Mouse (Mus musculus): ENCODE measurements around the gene Ddi1. TPM values are rescaled to one million over a fixed set of nuclear protein-coding genes. Genes with fewer than 3 reads are reported as not detected.
A peak's percentile ranks its signal among the peaks of the same experiment; 100 is the strongest.
"Not testable (repeated sequence)": the region's sequence is repeated elsewhere in the genome, so short reads cannot be mapped to it uniquely, and the experiment has no call there.

The Ddi1 gene
- total RNA-seq (2021): not detected
- long read RNA-seq, experiment 1: 0 reads
- long read RNA-seq, experiment 2: 0 reads

DNA sequence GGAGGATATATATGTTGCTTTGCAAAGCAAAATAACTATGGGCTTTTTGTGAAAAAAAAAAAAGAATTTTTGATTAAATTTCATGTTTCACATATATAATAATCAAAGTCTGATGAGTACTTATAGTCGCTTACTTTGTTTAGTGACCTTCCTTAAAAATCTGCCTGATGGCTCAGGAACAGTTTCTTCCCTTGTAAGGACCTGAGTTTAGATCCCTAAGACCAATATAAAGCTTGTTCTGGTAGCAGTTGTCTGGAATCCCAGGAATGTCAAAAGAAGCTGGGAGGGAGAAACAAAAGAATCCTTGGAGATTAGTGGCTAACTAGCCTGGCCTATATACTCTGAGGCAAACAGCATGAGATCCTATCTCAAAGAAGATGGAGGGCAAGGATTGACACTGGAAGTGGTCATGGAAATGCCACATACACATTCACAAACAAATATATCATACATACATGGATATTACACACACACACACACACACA lies at the start of gene Ddi1:
TSS of gene Ddi1 (minus strand) at position 51 of the 485 bp plus-strand sequence.
- TF ChIP-seq CTCF (conservative IDR thresholded peaks at IDR 0.05): no peak
- no peak for DNase-seq (ENCODE audit: low spot score in 2 of 2)
- Histone ChIP-seq H3K4me3 (no peak within 1 kb of the TSS), H3K27ac (no peak within 1 kb of the TSS)

DNA sequence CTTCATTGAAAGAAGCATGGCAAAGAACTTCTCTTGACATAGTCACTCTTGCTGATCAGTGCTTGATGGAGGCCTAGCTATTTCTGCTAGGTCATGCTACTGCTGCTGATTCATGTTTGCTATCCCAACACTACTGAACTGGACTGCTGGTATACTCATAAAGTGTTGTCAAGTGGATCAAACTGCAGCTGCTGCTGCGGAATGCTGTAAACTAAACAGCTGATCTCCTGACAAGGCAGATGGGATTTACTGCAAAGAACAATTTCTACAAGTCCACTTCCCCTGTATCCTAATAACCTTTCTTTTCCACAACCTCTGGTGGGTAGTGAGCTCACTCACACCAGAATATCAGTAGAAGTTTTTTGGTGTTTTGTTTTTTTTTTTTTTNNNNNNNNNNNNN lies 47.5 kb upstream of the Ddi1 start:
- TF ChIP-seq CTCF (conservative IDR thresholded peaks at IDR 0.05): no peak
- no peak overlapping the region for H3K4me3 ChIP-seq
- H3K27ac ChIP-seq: no peak overlapping the region
- no peak for DNase-seq (ENCODE audit: low spot score in 2 of 2)

DNA sequence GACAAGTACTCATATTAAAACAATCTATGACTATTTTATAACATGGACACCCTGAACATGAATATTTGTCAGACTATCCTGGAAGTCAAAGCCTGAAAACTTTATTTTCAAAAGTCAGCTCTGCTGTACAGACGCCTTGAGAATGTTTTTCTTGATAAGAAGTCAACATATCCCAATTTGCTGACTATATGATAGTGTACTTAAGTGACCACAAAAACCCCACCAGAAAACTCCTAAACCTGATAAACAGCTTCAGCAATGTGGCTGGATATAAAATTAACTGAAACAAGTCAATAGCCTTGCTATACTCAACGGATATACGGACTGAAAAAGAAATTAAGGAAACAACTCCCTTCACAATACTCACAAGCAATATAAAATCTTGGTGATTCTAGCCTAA lies 36.2 kb upstream of the Ddi1 start:
- no peak for TF ChIP-seq CTCF (conservative IDR thresholded peaks at IDR 0.05)
- no peak for DNase-seq (ENCODE audit: low spot score in 2 of 2)
- H3K27ac ChIP-seq: no peak overlapping the region
- H3K4me3 ChIP-seq: no peak overlapping the region

DNA sequence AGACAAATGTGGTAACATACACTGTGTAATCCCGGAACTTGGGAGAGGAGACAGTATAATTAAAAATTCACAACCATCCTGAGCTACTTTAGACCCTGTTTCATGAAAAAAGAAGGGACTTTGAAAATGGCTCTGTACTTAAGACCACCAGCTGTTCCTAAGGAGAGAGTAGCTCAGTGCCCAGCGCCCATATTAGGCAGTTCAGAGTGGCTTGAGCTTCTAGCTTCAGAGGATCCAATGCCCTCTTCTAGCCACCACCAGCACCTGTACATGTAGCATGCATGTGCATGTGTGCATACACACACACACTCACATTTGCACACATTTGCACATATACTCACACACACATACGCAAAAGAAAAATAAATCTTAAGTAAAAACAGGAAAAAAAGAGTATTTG lies 34.9 kb upstream of the Ddi1 start:
- Histone ChIP-seq H3K27ac (no peak overlapping the region), H3K4me3 (no peak overlapping the region)
- no peak for DNase-seq (ENCODE audit: low spot score in 2 of 2)
- no peak for TF ChIP-seq CTCF (conservative IDR thresholded peaks at IDR 0.05)

DNA sequence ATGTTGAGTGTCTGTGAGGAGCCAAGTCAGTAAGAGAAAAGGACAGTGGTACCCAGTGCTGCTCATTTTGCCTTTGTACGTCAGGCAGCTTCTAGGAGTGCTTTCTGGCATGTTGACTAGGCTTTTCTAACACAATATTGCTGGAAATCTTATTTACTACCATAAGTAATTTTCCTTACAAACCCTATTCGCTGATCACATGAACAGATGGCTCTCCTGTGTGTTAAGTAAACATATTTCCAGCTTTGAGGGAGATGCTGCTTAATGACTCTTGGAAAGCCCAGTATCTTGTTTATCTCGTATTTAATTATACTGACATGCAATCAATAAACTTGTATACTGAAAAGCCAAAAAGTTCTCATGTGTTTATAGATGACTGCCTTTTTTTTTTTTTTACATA lies 32.4 kb upstream of the Ddi1 start:
- TF ChIP-seq CTCF (conservative IDR thresholded peaks at IDR 0.05): no peak
- no peak for DNase-seq (ENCODE audit: low spot score in 2 of 2)
- no peak overlapping the region for H3K27ac ChIP-seq
- H3K4me3 ChIP-seq: no peak overlapping the region

DNA sequence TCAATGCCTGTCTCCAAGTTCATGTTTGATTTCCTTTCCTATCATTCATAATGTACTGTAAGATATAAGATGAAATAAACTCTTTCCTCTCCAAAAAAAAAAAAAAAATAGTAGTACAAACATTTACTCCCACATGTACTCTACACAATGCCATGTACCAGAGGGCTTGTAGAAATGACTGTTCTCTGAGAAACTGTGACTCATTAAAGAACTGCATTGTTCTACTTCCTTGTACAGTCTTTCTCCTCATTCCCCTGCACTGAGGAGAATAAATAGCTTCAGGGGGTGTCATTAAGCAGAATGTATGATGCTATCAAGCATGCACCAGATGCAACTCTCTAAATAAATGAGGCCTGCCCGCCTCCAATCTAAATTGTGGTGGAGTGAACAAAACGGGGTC lies 28.9 kb upstream of the Ddi1 start:
- no peak for DNase-seq (ENCODE audit: low spot score in 2 of 2)
- no peak for TF ChIP-seq CTCF (conservative IDR thresholded peaks at IDR 0.05)

DNA sequence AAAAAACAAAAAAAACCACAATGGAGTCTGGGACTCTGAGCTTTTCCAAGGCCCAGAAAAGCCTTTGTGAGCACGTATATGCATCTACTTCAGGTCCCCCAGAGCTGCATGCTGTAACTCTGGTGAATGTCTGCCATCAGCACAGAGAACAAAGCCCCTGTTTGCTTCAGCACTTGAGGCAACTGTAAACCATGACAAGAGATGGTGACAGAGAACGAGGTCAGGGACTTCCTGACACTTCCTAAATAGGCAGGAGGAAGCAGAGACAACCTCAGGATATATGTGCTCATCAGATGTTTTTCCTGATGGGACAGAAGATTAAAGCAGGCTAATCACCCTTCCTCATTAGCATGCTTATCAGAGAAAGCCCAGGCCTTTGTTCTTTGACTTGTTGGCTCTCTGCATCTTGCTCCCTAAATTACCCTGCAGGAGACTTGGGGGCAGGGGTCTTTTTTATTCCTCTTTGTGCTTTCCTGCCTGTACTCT lies 19.6 kb upstream of the Ddi1 start:
- H3K27ac ChIP-seq: no peak overlapping the region
- TF ChIP-seq CTCF (conservative IDR thresholded peaks at IDR 0.05): no peak
- no peak for DNase-seq (ENCODE audit: low spot score in 2 of 2)
- no peak overlapping the region for H3K4me3 ChIP-seq

More for the DNA sequence above, 28.9 kb upstream of the Ddi1 start:
- no peak overlapping the region for H3K27ac ChIP-seq
- H3K4me3 ChIP-seq: no peak overlapping the region

DNA sequence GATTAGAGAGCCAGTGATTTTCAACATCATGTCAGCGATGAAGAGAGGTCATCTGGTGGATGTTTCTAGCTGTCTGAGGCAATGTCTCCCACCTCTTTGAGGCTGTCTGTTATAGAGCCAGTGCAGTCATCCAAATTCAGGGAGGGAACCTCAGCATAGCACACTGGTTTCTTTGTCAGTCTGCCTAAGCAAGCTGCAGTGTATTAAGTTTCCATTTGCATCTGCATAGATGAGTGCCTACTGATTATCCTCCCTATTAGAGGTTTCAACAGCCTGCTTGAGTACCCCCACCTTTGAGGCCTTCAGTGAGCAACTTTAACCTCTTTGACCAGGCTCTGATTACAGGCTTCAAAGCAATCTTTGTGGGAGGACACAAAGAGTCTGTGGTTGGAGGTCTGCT lies 17.1 kb upstream of the Ddi1 start:
- Histone ChIP-seq H3K4me3 (no peak overlapping the region), H3K27ac (no peak overlapping the region)
- no peak for TF ChIP-seq CTCF (conservative IDR thresholded peaks at IDR 0.05)
- DNase-seq (ENCODE audit: low spot score in 2 of 2): no peak

DNA sequence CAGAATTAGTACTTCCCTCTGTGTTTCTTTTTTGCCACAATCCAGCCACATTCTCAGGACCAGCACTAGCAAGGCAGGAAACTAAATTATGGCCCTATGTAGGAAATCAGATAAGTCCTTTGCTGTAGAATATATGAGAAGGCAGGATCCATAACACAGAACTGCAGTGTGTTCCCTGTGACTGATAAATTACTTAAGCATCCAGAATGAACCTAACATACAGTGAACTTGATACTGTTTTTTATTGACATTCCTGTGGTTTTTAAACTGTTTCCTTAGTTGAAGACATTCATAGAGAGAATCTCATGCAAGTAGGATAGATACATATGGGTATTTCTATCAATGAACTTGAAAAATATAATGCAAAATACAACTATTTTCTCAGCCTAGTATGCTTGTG lies 7.9 kb upstream of the Ddi1 start:
- Histone ChIP-seq H3K27ac (no peak overlapping the region), H3K4me3 (no peak overlapping the region)
- DNase-seq (ENCODE audit: low spot score in 2 of 2): no peak
- no peak for TF ChIP-seq CTCF (conservative IDR thresholded peaks at IDR 0.05)

DNA sequence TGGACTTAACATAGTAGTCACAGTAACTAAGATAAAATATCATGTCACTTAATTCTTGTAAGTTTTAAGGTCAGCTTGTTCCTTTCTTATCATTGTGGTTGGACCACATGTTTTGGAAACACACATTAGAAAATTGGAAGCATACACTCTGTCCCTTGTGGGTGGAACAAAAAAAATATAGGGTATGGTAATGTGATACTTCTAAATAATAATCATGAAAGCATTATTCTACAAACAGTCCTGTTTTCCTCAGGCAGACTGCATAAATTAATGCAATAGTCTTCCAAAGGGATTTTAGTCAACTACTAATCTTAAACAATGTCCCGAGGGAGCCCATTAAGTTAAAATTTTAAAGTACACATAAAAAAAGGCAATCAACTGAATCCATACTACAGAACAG lies 6.7 kb upstream of the Ddi1 start:
- H3K27ac ChIP-seq: no peak overlapping the region
- no peak overlapping the region for H3K4me3 ChIP-seq
- no peak for DNase-seq (ENCODE audit: low spot score in 2 of 2)
- no peak for TF ChIP-seq CTCF (conservative IDR thresholded peaks at IDR 0.05)

DNA sequence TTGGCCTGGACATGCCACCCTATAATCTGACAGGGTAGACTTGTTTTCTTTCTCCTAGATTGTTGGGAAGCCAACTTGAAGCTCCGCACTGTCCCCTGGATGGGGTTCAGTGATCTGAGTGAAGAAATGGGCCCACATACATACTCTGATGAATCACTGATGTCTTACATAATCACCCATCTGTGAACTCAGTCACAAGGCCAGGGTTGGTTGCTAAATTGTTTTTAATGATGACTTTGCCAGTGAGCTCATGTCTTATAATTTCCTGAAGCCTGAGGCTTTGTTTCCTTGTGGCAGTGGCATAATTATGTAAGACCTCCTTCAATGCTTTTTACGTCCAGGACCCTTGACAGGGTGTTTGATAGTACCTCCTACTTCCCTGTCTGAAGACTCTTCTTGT lies 4.8 kb downstream of the Ddi1 start:
- Histone ChIP-seq H3K4me3 (no peak overlapping the region), H3K27ac (no peak overlapping the region)
- TF ChIP-seq CTCF (conservative IDR thresholded peaks at IDR 0.05): no peak
- DNase-seq (ENCODE audit: low spot score in 2 of 2): no peak

DNA sequence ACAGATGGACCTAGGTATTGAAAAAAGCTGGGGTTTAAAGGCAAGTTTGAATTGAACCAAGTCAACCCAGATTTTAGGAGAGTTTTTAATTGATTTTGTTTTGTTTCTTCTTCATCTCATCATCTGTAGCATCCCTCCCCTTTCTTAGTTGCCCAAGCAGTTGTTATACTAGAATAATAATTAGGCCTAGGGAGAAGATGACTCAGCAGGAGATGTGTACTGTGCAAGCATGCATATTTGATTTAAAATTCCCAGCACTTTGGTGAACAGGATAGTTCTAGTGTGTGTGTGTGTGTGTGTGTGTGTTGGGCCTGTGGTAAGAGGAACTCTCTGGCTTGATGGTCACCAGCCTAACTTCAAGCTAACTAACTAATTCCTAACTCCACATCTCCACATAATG lies 12.6 kb downstream of the Ddi1 start:
- no peak overlapping the region for H3K27ac ChIP-seq
- no peak for DNase-seq (ENCODE audit: low spot score in 2 of 2)
- TF ChIP-seq CTCF (conservative IDR thresholded peaks at IDR 0.05): no peak

DNA sequence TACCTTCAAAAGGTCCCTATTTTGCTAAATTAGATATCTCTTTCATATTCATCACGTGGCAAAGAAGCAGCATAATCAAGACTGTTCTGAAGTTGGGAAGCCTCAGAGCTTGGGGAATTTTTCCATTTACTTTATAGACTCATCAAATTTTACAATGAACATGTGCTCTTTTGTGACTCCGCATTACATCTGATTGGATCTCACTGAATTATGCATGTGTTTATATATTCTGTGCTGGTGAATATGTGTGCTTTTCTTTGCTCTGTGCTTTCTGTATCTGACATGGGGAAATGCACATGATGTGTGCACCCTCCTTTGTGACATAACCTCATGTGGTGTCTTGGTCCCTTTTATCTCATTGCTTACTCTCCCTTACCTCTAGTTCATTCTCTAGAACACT lies 17.7 kb downstream of the Ddi1 start:
- no peak for TF ChIP-seq CTCF (conservative IDR thresholded peaks at IDR 0.05)
- no peak overlapping the region for H3K27ac ChIP-seq
- no peak overlapping the region for H3K4me3 ChIP-seq
- DNase-seq (ENCODE audit: low spot score in 2 of 2): no peak

More for the DNA sequence above, 12.6 kb downstream of the Ddi1 start:
- H3K4me3 ChIP-seq: no peak overlapping the region

DNA sequence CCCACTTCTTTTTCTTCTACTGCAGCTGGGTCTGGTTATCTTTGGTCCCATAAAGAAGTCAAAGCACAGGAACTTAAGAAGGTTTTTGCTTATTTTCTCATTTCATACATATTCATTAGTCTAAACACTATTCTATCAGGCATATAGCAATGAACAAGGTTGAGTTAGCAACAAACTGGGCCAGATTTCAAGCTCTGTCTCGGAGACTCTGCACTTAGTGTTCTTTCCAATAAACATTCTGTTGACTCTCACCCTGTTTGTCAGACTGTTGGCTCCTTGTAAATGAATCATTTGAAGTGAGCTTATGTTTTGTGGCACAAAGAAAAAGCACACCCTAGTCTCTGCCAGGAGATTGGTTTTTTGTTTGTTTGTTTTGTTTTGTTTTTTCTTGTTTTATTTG lies 19.3 kb downstream of the Ddi1 start:
- no peak overlapping the region for H3K27ac ChIP-seq
- TF ChIP-seq CTCF (conservative IDR thresholded peaks at IDR 0.05): no peak
- peak in 1 of 2 experiments; percentile 15 for DNase-seq (ENCODE audit: low spot score in 2 of 2)
- no peak overlapping the region for H3K4me3 ChIP-seq

DNA sequence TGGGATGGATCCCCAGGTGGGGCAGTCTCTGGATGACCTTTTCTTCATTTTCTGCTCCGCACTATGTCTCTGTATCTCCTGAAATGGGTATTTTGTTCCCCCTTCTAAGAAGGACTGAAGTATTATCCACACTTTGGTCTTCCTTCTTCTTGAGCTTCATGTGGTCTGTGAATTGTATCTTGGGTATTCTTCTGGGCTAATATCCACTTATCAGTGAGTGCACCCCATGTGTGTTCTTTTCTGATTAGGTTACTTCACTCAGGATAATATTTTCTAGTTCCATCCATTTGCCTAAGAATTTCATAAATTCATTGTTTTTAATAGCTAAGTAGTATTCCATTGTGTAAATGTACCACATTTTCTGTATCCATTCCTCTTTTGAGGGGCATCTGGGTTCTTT lies 33.7 kb downstream of the Ddi1 start:
- H3K27ac ChIP-seq; H3K4me3 ChIP-seq; DNase-seq (ENCODE audit: low spot score in 2 of 2): not testable (repeated sequence)

All from layer of hippocampus, adult 2 months (tissue).